Mouse (Mus musculus): ENCODE data around the gene Dnajb14.
A peak's percentile ranks its signal among the peaks of the same experiment; 100 is the strongest.
"Not testable (repeated sequence)": the region's sequence is repeated elsewhere in the genome, so short reads cannot be mapped to it uniquely, and the experiment has no call there.

Gene Dnajb14

GRCm38 (mm10) chr3:137954256-137954916 lies 86.9 kb downstream of the Dnajb14 start:
- DNase-seq: no peak

- DNase-seq: no peak
Observed at GRCm38 (mm10) chr3:137955560-137956081, 88.1 kb downstream of the Dnajb14 start.

GRCm38 (mm10) chr3:137957864-137958263 lies 90.4 kb downstream of the Dnajb14 start:
- DNase-seq: no peak

- DNase-seq: no peak
Observed at GRCm38 (mm10) chr3:137958352-137958751, 90.9 kb downstream of the Dnajb14 start.

- DNase-seq: peak; percentile 25 to 46
Observed at GRCm38 (mm10) chr3:137959456-137959855, 92.0 kb downstream of the Dnajb14 start.

- peak; percentile 52 to 73 for DNase-seq
Observed at GRCm38 (mm10) chr3:137961736-137962385, 94.4 kb downstream of the Dnajb14 start.

GRCm38 (mm10) chr3:137963508-137963907 lies 96.0 kb downstream of the Dnajb14 start:
- no peak for DNase-seq

- not testable (repeated sequence) for DNase-seq
Observed at GRCm38 (mm10) chr3:137964014-137964413, 96.5 kb downstream of the Dnajb14 start.
